Mouse (Mus musculus) limb, embryonic 10.5 days (tissue): ENCODE data around the gene Prickle2. TPM values are rescaled to one million over a fixed set of nuclear protein-coding genes. Genes with fewer than 3 reads are reported as not detected.

ENCODE experiments used
- DNase-seq: peaks from one replicate; pipeline ENCODE4 v3.0.0-alpha.2; 2017; ENCODE audit warnings: low spot score
- H3K27ac ChIP-seq: fragments of 300-500 bp; sonication (generic); 2 replicates; pipeline ENCODE4 v1.5.1; 2016; ENCODE audit warnings: mild to moderate bottlenecking
- H3K27me3 ChIP-seq: fragments of 300-500 bp; sonication (generic); 2 replicates; pipeline ENCODE4 v1.6.1; 2016; ENCODE audit warnings: low read depth, mild to moderate bottlenecking; ENCODE audit not compliant: poor library complexity, severe bottlenecking
- H3K36me3 ChIP-seq: fragments of 300-500 bp; sonication (generic); 2 replicates; pipeline ENCODE4 v1.6.1; 2016; ENCODE audit warnings: mild to moderate bottlenecking, moderate library complexity
- H3K4me1 ChIP-seq: fragments of 300-500 bp; sonication (generic); 2 replicates; pipeline ENCODE4 v1.6.1; 2016
- H3K4me3 ChIP-seq: fragments of 300-500 bp; sonication (generic); 2 replicates; pipeline ENCODE4 v1.5.1; 2016; ENCODE audit warnings: mild to moderate bottlenecking, moderate library complexity
- H3K9me3 ChIP-seq: fragments of 300-500 bp; sonication (generic); replicated peaks from 2 replicates; pipeline ENCODE4 v1.6.1; 2016; ENCODE audit warnings: mild to moderate bottlenecking
- WGBS: fragments of 180-500 bp; shearing (Covaris S2); methylation state at CpG from one replicate; pipeline ENCODE4 v1.1.7; 2016; 5-methylcytosine and 5-hydroxymethylcytosine counted together
- polyA plus RNA-seq: library from polyadenylated mRNA; unstranded; fragments of >200 nt; fragmentation: Nextera tagmentation; extraction: Ambion mirVana; gene quantifications from 2 replicates; pipeline ENCODE4 v1.2.1, GENCODE M21; 2016

Prickle2 gene
- polyA plus RNA-seq, 1 experiment from 2014 or later = 4.5 TPM

- no peak for DNase-seq
- no peak overlapping the region for H3K27ac ChIP-seq
- no peaks in the 10 kb centered on the region for H3K36me3 ChIP-seq
- 85% methylated on average over 2 of the region's 2 CpGs for WGBS
- H3K4me1 ChIP-seq = peaks cover 14% of the 10 kb centered on the region
- no peak overlapping the region for H3K4me3 ChIP-seq
- H3K9me3 ChIP-seq = no peaks in the 10 kb centered on the region
- no peaks in the 10 kb centered on the region for H3K27me3 ChIP-seq
Measured at GRCm38 (mm10) chr6:92555675-92556074, 150.3 kb downstream of the Prickle2 start.

GRCm38 (mm10) chr6:92553086-92553485 lies 152.9 kb downstream of the Prickle2 start:
- WGBS = 84% methylated on average over 4 of the region's 4 CpGs
- no peaks in the 10 kb centered on the region for H3K27me3 ChIP-seq
- H3K27ac ChIP-seq = no peak overlapping the region
- H3K36me3 ChIP-seq = no peaks in the 10 kb centered on the region
- H3K4me3 ChIP-seq = no peak overlapping the region
- H3K4me1 ChIP-seq = peaks cover 18% of the 10 kb centered on the region
- no peak for DNase-seq
- no peaks in the 10 kb centered on the region for H3K9me3 ChIP-seq

- no peak overlapping the region for H3K4me3 ChIP-seq
- H3K27me3 ChIP-seq = no peaks in the 10 kb centered on the region
- H3K4me1 ChIP-seq = peaks cover 6% of the 10 kb centered on the region
- 71% methylated on average over 8 of the region's 8 CpGs for WGBS
- H3K27ac ChIP-seq = no peak overlapping the region
- H3K36me3 ChIP-seq = no peaks in the 10 kb centered on the region
- H3K9me3 ChIP-seq = no peaks in the 10 kb centered on the region
- peak; percentile 33 for DNase-seq
Measured at GRCm38 (mm10) chr6:92549246-92549645, 156.7 kb downstream of the Prickle2 start.

- H3K4me1 ChIP-seq = peaks cover 14% of the 10 kb centered on the region
- DNase-seq = no peak
- 85% methylated on average over 2 of the region's 2 CpGs for WGBS
- no peak overlapping the region for H3K4me3 ChIP-seq
- H3K27me3 ChIP-seq = no peaks in the 10 kb centered on the region
- H3K36me3 ChIP-seq = no peaks in the 10 kb centered on the region
- no peaks in the 10 kb centered on the region for H3K9me3 ChIP-seq
- H3K27ac ChIP-seq = no peak overlapping the region
Measured at GRCm38 (mm10) chr6:92545204-92545603, 160.8 kb downstream of the Prickle2 start.

- H3K27me3 ChIP-seq = no peaks in the 10 kb centered on the region
- peaks cover 8% of the 10 kb centered on the region; the same call in 1 of the 2 replicates for H3K4me1 ChIP-seq
- no peak overlapping the region for H3K4me3 ChIP-seq
- no peaks in the 10 kb centered on the region for H3K9me3 ChIP-seq
- no peak overlapping the region for H3K27ac ChIP-seq
- no peak for DNase-seq
- 92% methylated on average over 4 of the region's 4 CpGs for WGBS
- no peaks in the 10 kb centered on the region for H3K36me3 ChIP-seq
Measured at GRCm38 (mm10) chr6:92543825-92544224, 162.1 kb downstream of the Prickle2 start.

GRCm38 (mm10) chr6:92542402-92543101 lies 163.4 kb downstream of the Prickle2 start:
- Histone ChIP-seq H3K4me3 (no peak overlapping the region), H3K27ac (no peak overlapping the region)

GRCm38 (mm10) chr6:92534226-92535031 lies 171.5 kb downstream of the Prickle2 start:
- peak; percentile 49 for DNase-seq
- H3K27ac ChIP-seq = peak overlapping the region; percentile 73

More at GRCm38 (mm10) chr6:92542402-92543101, 163.4 kb downstream of the Prickle2 start:
- 58% methylated on average over 5 of the region's 5 CpGs for WGBS
- Histone ChIP-seq H3K4me1 (peaks cover 8% of the 10 kb centered on the region; the same call in 1 of the 2 replicates), H3K27me3 (no peaks in the 10 kb centered on the region), H3K36me3 (no peaks in the 10 kb centered on the region), H3K9me3 (no peaks in the 10 kb centered on the region)
- DNase-seq = no peak

GRCm38 (mm10) chr6:92533306-92534063 lies 172.5 kb downstream of the Prickle2 start:
- no peak for DNase-seq
- peaks cover 19% of the 10 kb centered on the region for H3K4me1 ChIP-seq
- H3K27ac ChIP-seq = no peak overlapping the region
- no peaks in the 10 kb centered on the region for H3K27me3 ChIP-seq
- H3K36me3 ChIP-seq = no peaks in the 10 kb centered on the region
- WGBS = 63% methylated on average over 8 of the region's 8 CpGs
- H3K9me3 ChIP-seq = no peaks in the 10 kb centered on the region
- no peak overlapping the region for H3K4me3 ChIP-seq

More at GRCm38 (mm10) chr6:92534226-92535031, 171.5 kb downstream of the Prickle2 start:
- WGBS = 9% methylated on average over 11 of the region's 11 CpGs
- Histone ChIP-seq H3K4me1 (peaks cover 19% of the 10 kb centered on the region), H3K9me3 (no peaks in the 10 kb centered on the region), H3K4me3 (peak overlapping the region; percentile 52), H3K36me3 (no peaks in the 10 kb centered on the region), H3K27me3 (no peaks in the 10 kb centered on the region)

GRCm38 (mm10) chr6:92532896-92533295 lies 173.1 kb downstream of the Prickle2 start:
- H3K4me1 ChIP-seq = peaks cover 19% of the 10 kb centered on the region
- no peak overlapping the region for H3K4me3 ChIP-seq
- no peak for DNase-seq
- H3K27ac ChIP-seq = no peak overlapping the region
- WGBS = 30% methylated on average over 3 of the region's 3 CpGs
- H3K36me3 ChIP-seq = no peaks in the 10 kb centered on the region
- no peaks in the 10 kb centered on the region for H3K9me3 ChIP-seq
- H3K27me3 ChIP-seq = no peaks in the 10 kb centered on the region

- Histone ChIP-seq H3K4me1 (peaks cover 21% of the 10 kb centered on the region), H3K27me3 (no peaks in the 10 kb centered on the region), H3K9me3 (no peaks in the 10 kb centered on the region), H3K4me3 (no peak overlapping the region), H3K27ac (no peak overlapping the region), H3K36me3 (no peaks in the 10 kb centered on the region)
- DNase-seq = no peak
- 78% methylated on average over 6 of the region's 6 CpGs for WGBS
Measured at GRCm38 (mm10) chr6:92532331-92532730, 173.6 kb downstream of the Prickle2 start.

- Histone ChIP-seq H3K4me1 (peaks cover 13% of the 10 kb centered on the region), H3K36me3 (no peaks in the 10 kb centered on the region), H3K4me3 (no peak overlapping the region), H3K27me3 (no peaks in the 10 kb centered on the region), H3K9me3 (no peaks in the 10 kb centered on the region), H3K27ac (no peak overlapping the region)
- 52% methylated on average over 3 of the region's 3 CpGs for WGBS
- no peak for DNase-seq
Measured at GRCm38 (mm10) chr6:92526212-92526611, 179.7 kb downstream of the Prickle2 start.

- H3K36me3 ChIP-seq = no peaks in the 10 kb centered on the region
- no peak for DNase-seq
- H3K4me3 ChIP-seq = no peak overlapping the region
- peaks cover 13% of the 10 kb centered on the region for H3K4me1 ChIP-seq
- 85% methylated on average over 2 of the region's 2 CpGs for WGBS
- no peaks in the 10 kb centered on the region for H3K9me3 ChIP-seq
- H3K27me3 ChIP-seq = no peaks in the 10 kb centered on the region
- H3K27ac ChIP-seq = no peak overlapping the region
Measured at GRCm38 (mm10) chr6:92525646-92526045, 180.3 kb downstream of the Prickle2 start.
